Mouse (Mus musculus) myocyte (in vitro differentiated cells): ENCODE data around the gene Nacc1.

Experiments used
- CEBPB ChIP-seq: IDR thresholded peaks from 2 replicates; pipeline ENCODE4 v1.6.1; 2011; ENCODE audit warnings: mild to moderate bottlenecking, moderate library complexity; ENCODE audit not compliant: poor library complexity, insufficient read depth, severe bottlenecking
- E2F4 ChIP-seq: IDR thresholded peaks from one replicate; pipeline ENCODE4 v1.6.1; 2011; ENCODE audit warnings: mild to moderate bottlenecking, control low read depth, moderate library complexity; ENCODE audit not compliant: insufficient read depth
- MAX ChIP-seq: IDR thresholded peaks from one replicate; pipeline ENCODE4 v1.6.1; 2011; ENCODE audit warnings: low read depth, mild to moderate bottlenecking, control low read depth
- POLR2A ChIP-seq: IDR thresholded peaks from one replicate; pipeline ENCODE4 v1.6.1; 2011; ENCODE audit warnings: low read depth, mild to moderate bottlenecking, control low read depth, moderate library complexity; ENCODE audit not compliant: insufficient read length
- POLR2AphosphoS2 ChIP-seq: IDR thresholded peaks from one replicate; pipeline ENCODE4 v1.6.1; 2011; ENCODE audit warnings: low read depth, control low read depth; ENCODE audit not compliant: insufficient read length

- TF ChIP-seq E2F4 (no peak), POLR2A (no peak), POLR2AphosphoS2 (no peak), MAX (no peak), CEBPB (no peak)
These were observed 47.9 kb upstream of the Nacc1 start for GRCm38 (mm10) chr8:84735597-84735996.
